Mouse (Mus musculus) small intestine, adult 2 months (tissue): ENCODE measurements at regions not wholly inside any gene's neighbourhood (a gene's known extent, or its start where the extent isn't known, plus 50 kb on each side); places are given as distances from the start of the nearest gene placed in this dataset.

ENCODE experiments used
- CTCF ChIP-seq: fragments of 200-500 bp; IDR thresholded peaks from 2 replicates; pipeline ENCODE4 v1.5.1; 2012; ENCODE audit warnings: low read depth, mild to moderate bottlenecking, control low read depth, inconsistent platforms, low read length, moderate library complexity, mixed read lengths; ENCODE audit not compliant: insufficient replicate concordance, insufficient read length; ENCODE audit errors: extremely low read depth
- POLR2A ChIP-seq: fragments of 200-500 bp; IDR thresholded peaks from 2 replicates; pipeline ENCODE4 v1.6.1; 2012; ENCODE audit warnings: low read depth, mild to moderate bottlenecking, control low read depth, inconsistent platforms, low read length, moderate library complexity

GRCm38 (mm10) chr16:93092796-93093195, 266.8 kb upstream of the Runx1 start:
- TF ChIP-seq POLR2A (no peak), CTCF (no peak)
